Mouse (Mus musculus): ENCODE measurements around the gene Peak1.

GRCm38 (mm10) chr9:56412716-56413115 is 5.2 kb downstream of the Peak1 start:
- TF ChIP-seq EP300 (IDR thresholded peaks at IDR 0.05): no peak
- TF ChIP-seq CTCF (IDR thresholded peaks at IDR 0.05): no peak

Data from lung, postnatal 0 days (tissue).